Mouse (Mus musculus) midbrain, embryonic 11.5 days (tissue): ENCODE results near the gene Mt4. TPM values are rescaled to one million over a fixed set of nuclear protein-coding genes. Genes with fewer than 3 reads are reported as not detected.

Source experiments
- ATAC-seq: fragments of 200-750 bp; cut with Nextera tagmentation; 2 replicates; pipeline ENCODE4 v1.8.0; 2017; ENCODE audit warnings: moderate TSS enrichment, moderate library complexity; ENCODE audit not compliant: low FRiP score
- DNase-seq: peaks from one replicate; pipeline ENCODE4 v3.0.0; 2015; ENCODE audit warnings: low spot score; ENCODE audit errors: missing footprints
- H3K27ac ChIP-seq: fragments of 300-500 bp; sonication (generic); 2 replicates; pipeline ENCODE4 v1.5.1; 2014; ENCODE audit warnings: low read depth, low read length
- H3K27me3 ChIP-seq: fragments of 300-500 bp; sonication (generic); 2 replicates; pipeline ENCODE4 v1.6.1; 2014; ENCODE audit warnings: mild to moderate bottlenecking, low read length, moderate library complexity, mixed read lengths; ENCODE audit not compliant: control insufficient read depth, insufficient read depth
- H3K36me3 ChIP-seq: fragments of 300-500 bp; sonication (generic); 2 replicates; pipeline ENCODE4 v1.6.1; 2014; ENCODE audit warnings: mild to moderate bottlenecking, low read length, moderate library complexity, mixed read lengths; ENCODE audit not compliant: control insufficient read depth, insufficient read depth
- H3K4me1 ChIP-seq: fragments of 300-500 bp; sonication (generic); 2 replicates; pipeline ENCODE4 v1.6.1; 2014; ENCODE audit warnings: low read length; ENCODE audit not compliant: control insufficient read depth, insufficient read depth
- H3K4me2 ChIP-seq: fragments of 300-500 bp; sonication (generic); 2 replicates; pipeline ENCODE4 v1.6.1; 2014; ENCODE audit warnings: mild to moderate bottlenecking, moderate library complexity
- H3K4me3 ChIP-seq: fragments of 300-500 bp; sonication (generic); 2 replicates; pipeline ENCODE4 v1.5.1; 2014; ENCODE audit warnings: low read depth, low read length
- H3K9ac ChIP-seq: fragments of 300-500 bp; sonication (generic); 2 replicates; pipeline ENCODE4 v1.6.1; 2014; ENCODE audit warnings: low read length
- H3K9me3 ChIP-seq: fragments of 300-500 bp; sonication (generic); 2 replicates; pipeline ENCODE4 v1.6.1; 2016; ENCODE audit warnings: low read length; ENCODE audit not compliant: control insufficient read depth
- WGBS: fragments of 180-500 bp; shearing (Covaris S2); extraction: QIAGEN DNeasy Blood & Tissue Kit; methylation state at CpG from one replicate; pipeline ENCODE4 v1.1.7; 2014; 5-methylcytosine and 5-hydroxymethylcytosine counted together
- polyA plus RNA-seq: library from polyadenylated mRNA; unstranded; fragments of >200 nt; fragmentation: Nextera tagmentation; extraction: Ambion mirVana; gene quantifications from 2 replicates; pipeline ENCODE4 v1.2.1, GENCODE M21; 2014

Gene Mt4
- polyA plus RNA-seq, 1 experiment from 2014 or later: not detected

GRCm38 (mm10) chr8:94172809-94173732 is 36.1 kb downstream of the Mt4 start:
- Histone ChIP-seq H3K27me3 (peaks cover 67% of the 10 kb centered on the region), H3K9ac (peak overlapping the region; percentile 30; the same call in 1 of the 2 replicates), H3K27ac (no peak overlapping the region), H3K4me2 (peak overlapping the region; percentile 53), H3K36me3 (no peaks in the 10 kb centered on the region), H3K4me1 (peaks cover 16% of the 10 kb centered on the region), H3K4me3 (peak overlapping the region; percentile 36), H3K9me3 (no peaks in the 10 kb centered on the region)
- 1% methylated on average over 39 of the region's 39 CpGs for WGBS
- ATAC-seq: peak; percentile 33; the same call in 1 of the 2 replicates
- DNase-seq: peak; percentile 93

- Histone ChIP-seq H3K9ac (no peak overlapping the region), H3K4me2 (no peak overlapping the region), H3K27me3 (peaks cover 74% of the 10 kb centered on the region), H3K4me1 (peaks cover 16% of the 10 kb centered on the region), H3K36me3 (no peaks in the 10 kb centered on the region), H3K9me3 (no peaks in the 10 kb centered on the region), H3K27ac (no peak overlapping the region), H3K4me3 (no peak overlapping the region)
- DNase-seq (no peak), ATAC-seq (no peak)
- WGBS: 46% methylated on average over 11 of the region's 11 CpGs
These were observed 36.9 kb downstream of the Mt4 start for GRCm38 (mm10) chr8:94173848-94174403.

- ATAC-seq (no peak), DNase-seq (peak; percentile 84)
- Histone ChIP-seq H3K27ac (no peak overlapping the region), H3K4me2 (no peak overlapping the region), H3K9me3 (no peaks in the 10 kb centered on the region), H3K9ac (no peak overlapping the region), H3K27me3 (peaks cover 82% of the 10 kb centered on the region), H3K4me1 (peaks cover 20% of the 10 kb centered on the region), H3K4me3 (no peak overlapping the region), H3K36me3 (no peaks in the 10 kb centered on the region)
- 26% methylated on average over 7 of the region's 7 CpGs for WGBS
These were observed 37.7 kb downstream of the Mt4 start for GRCm38 (mm10) chr8:94174619-94175213.

GRCm38 (mm10) chr8:94177716-94178390 is 40.9 kb downstream of the Mt4 start:
- H3K36me3 ChIP-seq: no peaks in the 10 kb centered on the region
- no peak overlapping the region for H3K4me3 ChIP-seq
- 66% methylated on average over 7 of the region's 7 CpGs for WGBS
- no peak overlapping the region for H3K9ac ChIP-seq
- peaks cover 15% of the 10 kb centered on the region for H3K4me1 ChIP-seq
- peaks cover 73% of the 10 kb centered on the region for H3K27me3 ChIP-seq
- H3K27ac ChIP-seq: no peak overlapping the region
- ATAC-seq (no peak), DNase-seq (peak; percentile 85)
- H3K4me2 ChIP-seq: no peak overlapping the region
- H3K9me3 ChIP-seq: no peaks in the 10 kb centered on the region

GRCm38 (mm10) chr8:94178857-94179712 is 42.1 kb downstream of the Mt4 start, which contains the start of gene Mt1:
Mt1 (plus strand) TSS chr8:94179082.
- peak within 1 kb of the TSS; percentile 6; the same call in 1 of the 2 replicates for H3K9ac ChIP-seq
- under 1% methylated on average over 50 of the region's 50 CpGs for WGBS
- peaks cover 74% of the 10 kb centered on the region for H3K27me3 ChIP-seq
- DNase-seq (peak; percentile 97), ATAC-seq (peak; percentile 77)
- H3K9me3 ChIP-seq: no peaks in the 10 kb centered on the region
- peak within 1 kb of the TSS; percentile 59 for H3K4me2 ChIP-seq
- H3K4me1 ChIP-seq: peaks cover 15% of the 10 kb centered on the region
- peak within 1 kb of the TSS; percentile 30 for H3K4me3 ChIP-seq
- H3K27ac ChIP-seq: no peak within 1 kb of the TSS
- no peaks in the 10 kb centered on the region for H3K36me3 ChIP-seq

GRCm38 (mm10) chr8:94179713-94180560 is 42.9 kb downstream of the Mt4 start:
- Histone ChIP-seq H3K4me1 (peaks cover 15% of the 10 kb centered on the region), H3K27me3 (peaks cover 74% of the 10 kb centered on the region), H3K36me3 (no peaks in the 10 kb centered on the region), H3K9me3 (no peaks in the 10 kb centered on the region), H3K9ac (no peak overlapping the region; the same call in 1 of the 2 replicates), H3K4me2 (peak overlapping the region; percentile 59), H3K27ac (no peak overlapping the region), H3K4me3 (peak overlapping the region; percentile 30)
- ATAC-seq (no peak), DNase-seq (peak; percentile 95)
- 5% methylated on average over 25 of the region's 25 CpGs for WGBS

GRCm38 (mm10) chr8:94180561-94180908 is 43.5 kb downstream of the Mt4 start:
- H3K27ac ChIP-seq: no peak overlapping the region
- no peak for DNase-seq
- no peaks in the 10 kb centered on the region for H3K9me3 ChIP-seq
- H3K4me3 ChIP-seq: no peak overlapping the region
- no peaks in the 10 kb centered on the region for H3K36me3 ChIP-seq
- 72% methylated on average over 1 of the region's 1 CpGs for WGBS
- no peak for ATAC-seq
- no peak overlapping the region for H3K4me2 ChIP-seq
- H3K4me1 ChIP-seq: peaks cover 15% of the 10 kb centered on the region
- peaks cover 74% of the 10 kb centered on the region for H3K27me3 ChIP-seq
- H3K9ac ChIP-seq: no peak overlapping the region
